Mouse (Mus musculus) 3134 (cell line): ENCODE measurements at regions not wholly inside any gene's neighbourhood (a gene's known extent, or its start where the extent isn't known, plus 50 kb on each side); places are given as distances from the start of the nearest gene placed in this dataset.
"Not testable (repeated sequence)": the region's sequence is repeated elsewhere in the genome, so short reads cannot be mapped to it uniquely, and the experiment has no call there.

ENCODE experiments used
- DNase-seq: peaks from one replicate; pipeline ENCODE4 v3.0.0-alpha.2; 2011; ENCODE audit warnings: low spot score; ENCODE audit not compliant: insufficient read length; ENCODE audit errors: extremely low read depth

GRCm38 (mm10) chr12:46399653-46399975, 419.1 kb downstream of the Nova1 start:
- no peak for DNase-seq

- DNase-seq, result no peak
Measured at GRCm38 (mm10) chr12:46398875-46399652, 419.7 kb downstream of the Nova1 start.

GRCm38 (mm10) chr12:46395245-46395644, 423.5 kb downstream of the Nova1 start:
- DNase-seq, result no peak

- no peak for DNase-seq
Measured at GRCm38 (mm10) chr12:46393769-46394168, 425.0 kb downstream of the Nova1 start.

- no peak for DNase-seq
Measured at GRCm38 (mm10) chr12:46378914-46379313, 439.8 kb downstream of the Nova1 start.

GRCm38 (mm10) chr12:46371747-46372146, 447.0 kb downstream of the Nova1 start:
- no peak for DNase-seq

- DNase-seq, result no peak
Measured at GRCm38 (mm10) chr12:46333376-46333775, 485.4 kb downstream of the Nova1 start.

GRCm38 (mm10) chr12:46327865-46328264, 490.9 kb downstream of the Nova1 start:
- DNase-seq, result no peak

- no peak for DNase-seq
Measured at GRCm38 (mm10) chr12:46323276-46323675, 495.5 kb downstream of the Nova1 start.

- DNase-seq, result no peak
Measured at GRCm38 (mm10) chr12:46303136-46303797, 515.5 kb downstream of the Nova1 start.

- DNase-seq, result no peak
Measured at GRCm38 (mm10) chr12:46298926-46299325, 519.8 kb downstream of the Nova1 start.

GRCm38 (mm10) chr12:46284519-46284918, 534.2 kb downstream of the Nova1 start:
- DNase-seq, result no peak

GRCm38 (mm10) chr12:46248402-46249018, 570.2 kb downstream of the Nova1 start:
- DNase-seq, result no peak

- no peak for DNase-seq
Measured at GRCm38 (mm10) chr12:46244925-46245324, 573.8 kb downstream of the Nova1 start.

GRCm38 (mm10) chr12:46232359-46232758, 586.4 kb downstream of the Nova1 start:
- DNase-seq, result no peak

GRCm38 (mm10) chr12:46215328-46215727, 603.4 kb downstream of the Nova1 start:
- DNase-seq, result not testable (repeated sequence)

GRCm38 (mm10) chr12:46199076-46199475, 619.7 kb downstream of the Nova1 start:
- DNase-seq, result no peak

GRCm38 (mm10) chr12:46197482-46198101, 621.1 kb downstream of the Nova1 start:
- DNase-seq, result no peak

GRCm38 (mm10) chr12:46194173-46194572, 624.6 kb downstream of the Nova1 start:
- no peak for DNase-seq
